Mouse (Mus musculus): ENCODE data around the gene St6galnac6.

Gene St6galnac6

GRCm38 (mm10) chr2:32642813-32643212 is 43.3 kb downstream of the St6galnac6 start:
- no peak for DNase-seq

GRCm38 (mm10) chr2:32644083-32644482 is 44.6 kb downstream of the St6galnac6 start:
- no peak for DNase-seq

GRCm38 (mm10) chr2:32644799-32645475 is 45.4 kb downstream of the St6galnac6 start:
- DNase-seq: no peak

GRCm38 (mm10) chr2:32645647-32646046 is 46.1 kb downstream of the St6galnac6 start:
- DNase-seq: no peak

GRCm38 (mm10) chr2:32646379-32647056 is 47.0 kb downstream of the St6galnac6 start, which contains the start of gene Eng:
TSS of gene Eng (plus strand) at chr2:32646595.
- no peak for DNase-seq

GRCm38 (mm10) chr2:32647366-32647765 is 47.9 kb downstream of the St6galnac6 start:
- DNase-seq: no peak

GRCm38 (mm10) chr2:32653764-32654163 is 54.3 kb downstream of the St6galnac6 start:
- DNase-seq: no peak

GRCm38 (mm10) chr2:32654743-32655393 is 55.4 kb downstream of the St6galnac6 start:
- DNase-seq: no peak

- DNase-seq: no peak
These were observed 55.9 kb downstream of the St6galnac6 start for GRCm38 (mm10) chr2:32655394-32655744.

- no peak for DNase-seq
These were observed 56.3 kb downstream of the St6galnac6 start for GRCm38 (mm10) chr2:32655826-32656225.

- no peak for DNase-seq
These were observed 59.4 kb downstream of the St6galnac6 start for GRCm38 (mm10) chr2:32658873-32659272.

GRCm38 (mm10) chr2:32661509-32662107 is 62.1 kb downstream of the St6galnac6 start:
- DNase-seq: no peak

GRCm38 (mm10) chr2:32662291-32662690 is 62.8 kb downstream of the St6galnac6 start:
- no peak for DNase-seq

- DNase-seq: no peak
These were observed 65.8 kb downstream of the St6galnac6 start for GRCm38 (mm10) chr2:32665345-32665744.

- no peak for DNase-seq
These were observed 66.3 kb downstream of the St6galnac6 start for GRCm38 (mm10) chr2:32665853-32666252.

GRCm38 (mm10) chr2:32667775-32668174 is 68.3 kb downstream of the St6galnac6 start:
- no peak for DNase-seq

- DNase-seq: no peak
These were observed 68.7 kb downstream of the St6galnac6 start for GRCm38 (mm10) chr2:32668176-32668575.

GRCm38 (mm10) chr2:32669876-32670275 is 70.4 kb downstream of the St6galnac6 start:
- DNase-seq: no peak
